Mouse (Mus musculus): Measurements from ENCODE around the gene Dohh.

Dohh gene

DNA sequence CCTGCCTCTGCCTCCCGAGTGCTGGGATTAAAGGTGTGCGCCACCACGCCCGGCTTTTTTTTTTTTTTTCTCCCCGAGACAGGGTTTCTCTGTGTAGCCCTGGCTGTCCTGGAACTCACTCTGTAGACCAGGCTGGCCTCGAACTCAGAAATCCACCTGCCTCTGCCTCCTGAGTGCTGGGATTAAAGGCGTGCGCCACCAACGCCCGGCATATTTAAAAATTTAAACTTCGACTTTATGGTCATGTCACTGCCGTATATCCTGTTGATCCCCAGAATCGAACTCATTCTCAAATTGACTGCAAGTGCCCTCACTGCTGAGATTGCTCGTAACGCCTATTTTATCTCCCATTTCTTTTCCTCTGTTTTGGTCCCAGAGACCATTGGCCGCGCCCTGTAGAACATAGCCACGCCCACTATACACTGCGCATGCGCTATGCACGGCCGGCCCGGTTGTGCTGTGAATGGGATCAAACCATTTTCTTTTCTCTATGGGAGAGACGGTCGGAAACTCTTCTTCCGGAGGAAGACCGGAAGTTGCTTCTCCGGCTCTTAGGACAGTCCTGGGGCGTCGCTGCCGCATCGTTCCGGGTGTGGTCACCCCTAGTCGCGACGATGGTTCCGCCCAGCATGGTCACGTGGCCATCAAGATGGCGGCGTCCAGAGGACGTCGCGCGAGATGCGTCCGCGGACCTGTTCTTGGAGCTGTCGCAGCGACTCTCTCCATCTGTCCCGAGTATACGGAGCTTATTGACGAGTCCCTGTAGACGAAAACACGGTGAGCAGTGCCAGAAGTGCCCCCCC lies at the start of gene Dohh, which contains the start of gene Gm48551:
Gene Dohh, plus strand, starts transcription at position 627 of the 803 bp plus-strand sequence.
Gene Gm48551, plus strand, starts transcription at position 665 of the 803 bp plus-strand sequence.
- peak; percentile 99 for DNase-seq

- no peak for DNase-seq
Measured at GRCm38 (mm10) chr10:81335393-81336340, 48.6 kb upstream of the Dohh start.

- DNase-seq: no peak
Measured at GRCm38 (mm10) chr10:81336558-81336957, 47.7 kb upstream of the Dohh start.

- DNase-seq: no peak
Measured at GRCm38 (mm10) chr10:81340551-81341332, 43.5 kb upstream of the Dohh start.

DNA sequence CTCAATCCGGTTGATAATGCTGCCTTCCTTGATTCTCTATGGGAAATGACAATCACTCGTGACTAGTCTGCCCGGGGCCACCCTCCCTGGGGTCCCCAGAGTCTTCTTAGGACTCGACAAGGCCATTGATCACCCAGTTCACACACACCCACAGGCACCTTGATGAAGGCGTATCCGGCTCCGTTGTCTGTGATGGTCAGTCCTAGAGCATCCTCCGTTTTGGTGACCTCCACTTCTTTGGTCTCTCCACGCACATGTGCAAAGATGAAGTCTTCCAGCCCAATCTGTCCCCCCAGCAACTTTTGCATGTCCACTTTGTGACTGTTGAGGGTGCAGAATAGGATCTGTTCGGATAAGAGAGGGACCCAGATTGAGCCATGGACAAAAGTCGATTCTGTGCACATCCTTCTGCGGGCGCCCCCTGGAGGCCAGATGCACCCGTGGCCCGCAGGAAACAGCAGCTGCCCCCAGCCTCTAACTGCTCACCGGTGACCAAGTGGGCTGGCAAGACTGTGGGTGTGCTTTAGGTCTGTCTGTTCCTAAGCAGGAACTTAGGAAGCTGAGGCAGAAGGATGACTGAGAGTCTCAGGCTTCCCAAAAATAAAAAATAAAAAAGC lies 42.8 kb upstream of the Dohh start:
- peak; percentile 90 for DNase-seq

- no peak for DNase-seq
Measured at GRCm38 (mm10) chr10:81342686-81343505, 41.3 kb upstream of the Dohh start, which contains the start of gene Gipc3. Gene Gipc3 (minus strand): TSS chr10:81343266.

GRCm38 (mm10) chr10:81344421-81345161 lies 39.6 kb upstream of the Dohh start:
- no peak for DNase-seq

- no peak for DNase-seq
Measured at GRCm38 (mm10) chr10:81345162-81345534, 39.1 kb upstream of the Dohh start.

DNA sequence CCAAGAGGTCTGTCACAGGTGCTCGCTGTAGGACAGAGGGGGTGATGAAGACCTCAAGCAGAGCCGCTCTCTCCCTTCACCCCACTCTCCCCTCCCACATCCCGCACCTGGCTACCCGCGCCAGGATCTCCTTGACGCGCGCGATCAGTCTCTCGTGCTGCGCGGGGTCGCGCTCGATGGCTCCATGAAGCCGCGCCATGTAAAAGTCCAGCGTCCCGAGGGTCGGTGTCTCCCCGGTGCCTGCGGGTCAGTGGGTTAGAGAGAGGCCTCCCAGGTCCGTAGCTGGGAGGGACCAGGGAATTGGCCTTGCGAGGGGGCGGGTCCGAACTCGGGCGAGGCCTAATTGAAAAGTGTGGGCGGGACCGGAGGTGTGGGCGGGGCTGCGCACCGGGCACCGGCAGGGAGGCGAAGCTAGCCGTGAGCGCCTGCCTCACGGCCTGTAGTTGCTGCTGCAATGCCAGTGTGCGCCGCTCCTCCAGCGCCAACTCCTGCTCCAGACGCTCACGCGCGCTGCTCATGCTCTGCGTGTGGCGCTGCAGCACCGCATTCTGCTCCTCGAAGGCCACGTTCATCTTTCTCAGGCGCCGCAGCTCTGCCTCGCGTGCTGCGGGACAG lies 37.7 kb upstream of the Dohh start:
- peak; percentile 84 for DNase-seq

DNA sequence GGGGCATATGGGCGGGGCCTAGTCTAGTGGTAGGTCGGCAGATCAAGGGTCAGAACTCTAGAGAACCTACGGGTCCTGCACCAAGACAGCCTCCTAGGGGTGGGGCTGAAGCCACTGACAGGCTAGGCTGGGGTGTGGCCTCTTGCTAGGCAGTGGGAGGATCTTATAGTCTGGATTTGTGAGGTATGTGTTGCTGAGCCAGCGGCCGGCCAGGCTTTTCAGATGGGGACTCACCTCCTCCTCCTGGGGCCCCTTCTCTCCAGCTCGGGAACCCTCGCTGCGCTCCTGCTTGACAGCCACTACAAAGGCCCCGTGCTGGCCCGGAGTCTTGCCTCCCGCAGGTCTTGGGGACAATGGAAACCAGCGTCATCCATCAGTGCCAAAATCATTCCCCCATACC lies 35.1 kb upstream of the Dohh start:
- DNase-seq: peak; percentile 75

- no peak for DNase-seq
Measured at GRCm38 (mm10) chr10:81349961-81350350, 34.3 kb upstream of the Dohh start.

- peak; percentile 100 for DNase-seq
Measured at GRCm38 (mm10) chr10:81350351-81351063, 33.7 kb upstream of the Dohh start, which contains the start of gene Hmg20b. Gene Hmg20b (minus strand): TSS chr10:81350480.

- DNase-seq: no peak
Measured at GRCm38 (mm10) chr10:81351678-81352291, 32.4 kb upstream of the Dohh start.

GRCm38 (mm10) chr10:81354738-81355477 lies 29.3 kb upstream of the Dohh start:
- DNase-seq: no peak

GRCm38 (mm10) chr10:81355533-81355932 lies 28.7 kb upstream of the Dohh start:
- DNase-seq: no peak

DNA sequence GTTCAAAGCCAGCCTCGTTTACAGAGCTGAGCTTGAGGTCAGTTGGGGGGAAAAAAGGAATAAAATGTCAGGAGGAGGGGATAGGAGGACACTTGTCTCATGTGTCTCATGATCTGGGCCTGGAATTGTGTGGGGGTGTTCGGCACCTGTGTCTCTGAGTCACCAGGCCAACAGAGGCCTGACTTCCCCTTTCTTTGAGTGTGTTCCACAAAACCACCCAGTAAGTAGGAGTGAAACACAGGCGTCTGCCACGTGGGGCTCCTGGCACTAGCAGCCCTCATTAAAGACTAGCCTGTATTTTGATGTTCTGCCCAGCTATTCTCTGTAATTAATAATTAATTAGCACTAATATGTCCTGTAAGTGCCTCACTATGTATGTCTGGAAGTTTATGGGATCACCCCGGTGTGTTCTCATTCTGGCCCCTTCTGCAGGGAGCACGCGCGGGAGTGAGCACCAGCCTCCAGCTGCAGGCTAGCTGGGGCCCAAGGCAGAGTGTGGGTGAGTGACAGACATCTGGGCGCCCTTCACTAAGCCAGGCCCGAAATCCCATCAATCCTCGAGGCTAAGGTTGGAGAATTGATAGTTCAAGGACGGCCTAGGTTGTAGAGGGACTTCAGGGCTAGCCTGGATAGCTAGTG lies 27.8 kb upstream of the Dohh start:
- DNase-seq: peak; percentile 64

DNA sequence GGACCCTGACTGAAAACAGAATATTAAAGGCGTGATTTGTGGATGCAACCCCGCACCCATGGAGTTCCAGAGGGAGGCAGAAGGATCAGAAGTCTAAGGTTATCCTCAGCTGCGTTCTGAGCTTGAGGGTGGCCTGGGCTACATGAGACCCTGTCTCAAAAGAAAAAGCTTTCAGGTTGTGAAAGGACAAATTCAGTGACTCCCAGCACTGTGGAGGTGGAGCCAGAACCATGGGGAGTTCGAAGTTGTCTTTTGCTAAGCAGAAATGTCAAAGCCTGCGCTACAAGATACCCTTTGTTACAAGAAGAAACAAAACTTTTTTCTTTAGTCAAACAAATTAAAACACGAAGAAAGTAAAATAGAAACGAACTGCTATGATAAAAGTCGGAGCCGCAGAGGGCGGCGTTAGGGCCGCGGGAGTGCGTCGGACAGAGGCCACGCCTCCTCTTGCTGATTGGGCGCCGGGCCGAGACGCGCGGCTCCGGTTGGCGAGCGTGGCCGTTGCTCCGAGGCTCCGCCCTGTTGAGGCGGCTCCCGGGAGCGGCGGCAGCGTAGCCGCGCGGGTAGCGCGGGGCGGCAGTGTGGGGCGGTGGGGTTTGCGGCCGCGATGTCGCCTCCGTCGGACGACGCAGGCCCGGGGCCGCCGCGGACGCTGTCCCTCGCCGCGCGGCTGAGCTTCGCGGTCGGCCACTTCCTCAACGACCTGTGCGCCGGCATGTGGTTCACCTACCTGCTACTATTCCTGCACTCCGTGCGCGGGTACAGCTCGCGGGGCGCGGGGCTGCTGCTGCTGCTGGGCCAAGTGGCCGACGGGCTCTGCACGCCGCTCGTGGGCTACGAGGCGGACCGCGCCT lies 27.0 kb upstream of the Dohh start, which contains the start of gene Mfsd12:
Gene Mfsd12, plus strand, starts transcription at position 501 of the 854 bp plus-strand sequence.
- peak; percentile 93 for DNase-seq

Data from lung, postnatal 36 days (tissue).